Mouse (Mus musculus): ENCODE results near the gene Gm45062. TPM values are rescaled to one million over a fixed set of nuclear protein-coding genes. Genes with fewer than 3 reads are reported as not detected.

Gene Gm45062
- total RNA-seq (2014; rRNA removed) (4.4 and 8.1 TPM in 2 replicates), polyA plus RNA-seq (2015; fragmentation: Nextera tagmentation; extraction: Ambion mirVana) (2.5 and 2.7 TPM in 2 replicates)

- Histone ChIP-seq H3K36me3 (ENCODE audit: insufficient read depth, low read length) (no peaks in the 10 kb centered on the region), H3K9ac (replicated peaks; ENCODE audit: low read length, poor library complexity, severe bottlenecking) (peak within 1 kb of the TSS; percentile 84), H3K4me2 (ENCODE audit: low read depth, low read length, poor library complexity, severe bottlenecking) (peak within 1 kb of the TSS; percentile 71), H3K9me3 (ENCODE audit: low read length) (no peaks in the 10 kb centered on the region), H3K27me3 (ENCODE audit: insufficient read depth, low read length) (no peaks in the 10 kb centered on the region), H3K4me3 (ENCODE audit: low read depth, low read length) (peak within 1 kb of the TSS; percentile 84), H3K27ac (ENCODE audit: low read depth, low read length) (peak within 1 kb of the TSS; percentile 92), H3K4me1 (ENCODE audit: insufficient read depth, low read length) (peaks cover 9% of the 10 kb centered on the region; the same call in 1 of the 2 replicates)
- ATAC-seq (ENCODE audit: low FRiP score): peak; percentile 100
- TF ChIP-seq CTCF (IDR thresholded peaks at IDR 0.05): no peak
- DNase-seq (ENCODE audit: low spot score): peak; percentile 99
- under 1% methylated on average over 63 of the region's 64 CpGs for WGBS
Observed at GRCm38 (mm10) chr6:8259004-8259666, at the start of gene Gm45062, which contains the start of the genes Rpa3 and Umad1. Gene Gm45062 (plus strand): TSS chr6:8259450. Gene Rpa3 (minus strand): TSS chr6:8259173. Gene Umad1 (plus strand): TSS chr6:8259288.

- H3K4me1 ChIP-seq (ENCODE audit: insufficient read depth, low read length): peaks cover 6% of the 10 kb centered on the region; the same call in 1 of the 2 replicates
- H3K9me3 ChIP-seq (ENCODE audit: low read length): no peaks in the 10 kb centered on the region
- no peaks in the 10 kb centered on the region for H3K27me3 ChIP-seq (ENCODE audit: insufficient read depth, low read length)
- 11% methylated on average over 10 of the region's 10 CpGs for WGBS
- no peaks in the 10 kb centered on the region for H3K36me3 ChIP-seq (ENCODE audit: insufficient read depth, low read length)
- no peak for TF ChIP-seq CTCF (IDR thresholded peaks at IDR 0.05)
- H3K4me3 ChIP-seq (ENCODE audit: low read depth, low read length): peak overlapping the region; percentile 82
- H3K27ac ChIP-seq (ENCODE audit: low read depth, low read length): peak overlapping the region; percentile 94
- DNase-seq (ENCODE audit: low spot score) (no peak), ATAC-seq (ENCODE audit: low FRiP score) (no peak)
- H3K4me2 ChIP-seq (ENCODE audit: low read depth, low read length, poor library complexity, severe bottlenecking): peak overlapping the region; percentile 61
- peak overlapping the region; percentile 91 for H3K9ac ChIP-seq (replicated peaks; ENCODE audit: low read length, poor library complexity, severe bottlenecking)
Observed at GRCm38 (mm10) chr6:8209866-8210186, 49.4 kb upstream of the Gm45062 start.

- Histone ChIP-seq H3K4me2 (ENCODE audit: low read depth, low read length, poor library complexity, severe bottlenecking) (peak overlapping the region; percentile 61), H3K9me3 (ENCODE audit: low read length) (no peaks in the 10 kb centered on the region), H3K27ac (ENCODE audit: low read depth, low read length) (no peak overlapping the region), H3K4me3 (ENCODE audit: low read depth, low read length) (no peak overlapping the region), H3K36me3 (ENCODE audit: insufficient read depth, low read length) (0 out of 2 replicates have a peak, but pooled peaks cover 6% of the 10 kb centered on the region), H3K9ac (replicated peaks; ENCODE audit: low read length, poor library complexity, severe bottlenecking) (no peak overlapping the region), H3K4me1 (ENCODE audit: insufficient read depth, low read length) (peaks cover 6% of the 10 kb centered on the region; the same call in 1 of the 2 replicates), H3K27me3 (ENCODE audit: insufficient read depth, low read length) (no peaks in the 10 kb centered on the region)
- ATAC-seq (ENCODE audit: low FRiP score) (no peak), DNase-seq (ENCODE audit: low spot score) (no peak)
- no peak for TF ChIP-seq CTCF (IDR thresholded peaks at IDR 0.05)
- 86% methylated on average over 3 of the region's 3 CpGs for WGBS
Observed at GRCm38 (mm10) chr6:8210661-8211060, 48.6 kb upstream of the Gm45062 start.

GRCm38 (mm10) chr6:8227035-8227434 is 32.2 kb upstream of the Gm45062 start:
- no peak for ATAC-seq (ENCODE audit: low FRiP score)

GRCm38 (mm10) chr6:8228596-8228995 is 30.7 kb upstream of the Gm45062 start:
- 90% methylated on average over 3 of the region's 3 CpGs for WGBS
- ATAC-seq (ENCODE audit: low FRiP score): no peak

More at GRCm38 (mm10) chr6:8227035-8227434, 32.2 kb upstream of the Gm45062 start:
- WGBS: 89% methylated on average over 3 of the region's 3 CpGs
- H3K27ac ChIP-seq (ENCODE audit: low read depth, low read length): no peak overlapping the region
- no peak for TF ChIP-seq CTCF (IDR thresholded peaks at IDR 0.05)
- H3K27me3 ChIP-seq (ENCODE audit: insufficient read depth, low read length): no peaks in the 10 kb centered on the region
- H3K4me3 ChIP-seq (ENCODE audit: low read depth, low read length): no peak overlapping the region
- H3K4me1 ChIP-seq (ENCODE audit: insufficient read depth, low read length): no peaks in the 10 kb centered on the region
- H3K4me2 ChIP-seq (ENCODE audit: low read depth, low read length, poor library complexity, severe bottlenecking): no peak overlapping the region
- DNase-seq (ENCODE audit: low spot score): no peak
- H3K9me3 ChIP-seq (ENCODE audit: low read length): no peaks in the 10 kb centered on the region
- H3K9ac ChIP-seq (replicated peaks; ENCODE audit: low read length, poor library complexity, severe bottlenecking): no peak overlapping the region
- peaks cover 17% of the 10 kb centered on the region for H3K36me3 ChIP-seq (ENCODE audit: insufficient read depth, low read length)

GRCm38 (mm10) chr6:8258316-8258715 is 934 bp upstream of the Gm45062 start:
- DNase-seq (ENCODE audit: low spot score) (no peak), ATAC-seq (ENCODE audit: low FRiP score) (no peak)
- Histone ChIP-seq H3K27ac (ENCODE audit: low read depth, low read length) (peak overlapping the region; percentile 58), H3K9ac (replicated peaks; ENCODE audit: low read length, poor library complexity, severe bottlenecking) (peak overlapping the region; percentile 50), H3K4me1 (ENCODE audit: insufficient read depth, low read length) (peaks cover 9% of the 10 kb centered on the region; the same call in 1 of the 2 replicates), H3K27me3 (ENCODE audit: insufficient read depth, low read length) (no peaks in the 10 kb centered on the region), H3K9me3 (ENCODE audit: low read length) (no peaks in the 10 kb centered on the region), H3K4me3 (ENCODE audit: low read depth, low read length) (peak overlapping the region; percentile 84), H3K36me3 (ENCODE audit: insufficient read depth, low read length) (no peaks in the 10 kb centered on the region), H3K4me2 (ENCODE audit: low read depth, low read length, poor library complexity, severe bottlenecking) (peak overlapping the region; percentile 71)
- WGBS: 10% methylated on average over 6 of the region's 6 CpGs
- no peak for TF ChIP-seq CTCF (IDR thresholded peaks at IDR 0.05)

More at GRCm38 (mm10) chr6:8228596-8228995, 30.7 kb upstream of the Gm45062 start:
- no peak overlapping the region for H3K4me2 ChIP-seq (ENCODE audit: low read depth, low read length, poor library complexity, severe bottlenecking)
- TF ChIP-seq CTCF (IDR thresholded peaks at IDR 0.05): no peak
- peaks cover 18% of the 10 kb centered on the region for H3K36me3 ChIP-seq (ENCODE audit: insufficient read depth, low read length)
- H3K27ac ChIP-seq (ENCODE audit: low read depth, low read length): no peak overlapping the region
- H3K9me3 ChIP-seq (ENCODE audit: low read length): no peaks in the 10 kb centered on the region
- H3K27me3 ChIP-seq (ENCODE audit: insufficient read depth, low read length): no peaks in the 10 kb centered on the region
- no peak overlapping the region for H3K4me3 ChIP-seq (ENCODE audit: low read depth, low read length)
- no peak overlapping the region for H3K9ac ChIP-seq (replicated peaks; ENCODE audit: low read length, poor library complexity, severe bottlenecking)
- no peak for DNase-seq (ENCODE audit: low spot score)
- H3K4me1 ChIP-seq (ENCODE audit: insufficient read depth, low read length): no peaks in the 10 kb centered on the region

All from midbrain, postnatal 0 days (tissue).